Mouse (Mus musculus) thymus, adult 18-20 months (tissue): ENCODE measurements around the gene Pth2.

Experiments used
- DNase-seq, 2 experiments: peaks; one replicate each; pipeline ENCODE4 v3.0.0; 2022; ENCODE audit warnings: mixed read lengths in 2 of 2

The Pth2 gene

GRCm38 (mm10) chr7:45198961-45199360, 18.2 kb downstream of the Pth2 start:
- DNase-seq = no peak

GRCm38 (mm10) chr7:45202654-45203053, 21.9 kb downstream of the Pth2 start:
- no peak for DNase-seq

DNA sequence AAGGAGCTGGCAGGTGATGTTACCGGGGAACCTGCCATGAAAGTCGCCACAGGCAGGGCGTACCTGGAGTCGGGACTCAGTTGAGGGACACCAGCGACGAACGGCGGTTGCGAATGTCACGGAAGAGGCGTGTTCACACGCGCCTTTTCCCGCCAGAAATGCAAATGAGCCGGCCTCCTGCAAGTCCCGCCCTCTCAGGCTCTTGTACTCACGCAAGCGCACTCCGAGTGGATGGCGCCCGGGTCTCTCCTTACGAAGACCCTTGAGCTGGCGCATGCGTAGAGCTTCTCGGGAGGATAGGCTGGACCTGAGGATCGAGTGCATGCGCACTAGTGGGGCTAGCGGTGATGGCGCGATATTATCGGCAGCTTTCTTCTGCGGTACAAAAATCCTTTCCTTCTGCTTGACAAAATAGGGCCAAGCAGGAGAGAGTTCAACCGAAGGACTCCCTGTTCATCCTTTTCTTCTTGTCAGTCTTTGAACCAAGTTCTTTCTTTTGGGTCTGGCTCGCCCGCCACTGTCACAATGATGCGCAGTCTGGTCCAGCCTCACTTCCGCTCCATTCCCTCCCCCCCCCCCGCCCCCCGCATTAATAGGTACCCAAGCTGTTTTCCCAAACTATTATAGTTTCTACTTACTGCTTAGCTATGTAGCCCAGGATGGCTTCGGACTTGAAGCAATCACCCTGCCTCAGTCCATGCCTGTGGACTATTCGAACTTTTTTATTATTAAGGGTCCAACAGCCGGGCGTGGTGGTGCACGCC, 23.8 kb downstream of the Pth2 start, which contains the start of gene Ccdc155:
Gene Ccdc155, minus strand, starts transcription at position 513 of the 764 bp plus-strand sequence.
- peak; percentile 91 to 95 for DNase-seq

- no peak for DNase-seq
Measured at GRCm38 (mm10) chr7:45208260-45208659, 27.5 kb downstream of the Pth2 start.

GRCm38 (mm10) chr7:45211070-45211469, 30.3 kb downstream of the Pth2 start:
- no peak for DNase-seq

- DNase-seq = no peak
Measured at GRCm38 (mm10) chr7:45211851-45212251, 31.1 kb downstream of the Pth2 start, which contains the start of gene Dkkl1. Dkkl1 (minus strand) TSS chr7:45212147.

DNA sequence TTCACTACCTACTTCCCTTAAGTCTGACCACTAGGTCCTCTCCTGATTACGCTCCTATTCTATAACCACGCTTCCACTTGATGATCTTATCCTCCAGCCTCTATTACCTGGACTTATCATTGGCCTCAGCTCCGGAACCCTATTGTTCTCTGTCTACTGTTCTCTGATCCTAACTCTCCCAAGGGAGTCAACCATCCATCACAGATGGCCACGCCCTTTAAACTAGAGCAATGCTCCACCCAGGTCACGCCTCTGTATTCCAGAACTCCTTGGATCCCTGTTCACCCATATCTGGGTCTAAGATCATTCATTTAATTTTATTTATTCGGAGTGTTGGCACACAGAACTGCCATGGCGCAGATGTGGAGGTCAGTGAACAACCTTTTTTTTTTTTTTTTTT, 31.6 kb downstream of the Pth2 start:
- no peak for DNase-seq

- DNase-seq = no peak
Measured at GRCm38 (mm10) chr7:45213708-45214107, 32.9 kb downstream of the Pth2 start.

GRCm38 (mm10) chr7:45215673-45216441, 35.1 kb downstream of the Pth2 start, which contains the start of gene Tead2:
Tead2 (plus strand) TSS chr7:45215753.
- DNase-seq = no peak

DNA sequence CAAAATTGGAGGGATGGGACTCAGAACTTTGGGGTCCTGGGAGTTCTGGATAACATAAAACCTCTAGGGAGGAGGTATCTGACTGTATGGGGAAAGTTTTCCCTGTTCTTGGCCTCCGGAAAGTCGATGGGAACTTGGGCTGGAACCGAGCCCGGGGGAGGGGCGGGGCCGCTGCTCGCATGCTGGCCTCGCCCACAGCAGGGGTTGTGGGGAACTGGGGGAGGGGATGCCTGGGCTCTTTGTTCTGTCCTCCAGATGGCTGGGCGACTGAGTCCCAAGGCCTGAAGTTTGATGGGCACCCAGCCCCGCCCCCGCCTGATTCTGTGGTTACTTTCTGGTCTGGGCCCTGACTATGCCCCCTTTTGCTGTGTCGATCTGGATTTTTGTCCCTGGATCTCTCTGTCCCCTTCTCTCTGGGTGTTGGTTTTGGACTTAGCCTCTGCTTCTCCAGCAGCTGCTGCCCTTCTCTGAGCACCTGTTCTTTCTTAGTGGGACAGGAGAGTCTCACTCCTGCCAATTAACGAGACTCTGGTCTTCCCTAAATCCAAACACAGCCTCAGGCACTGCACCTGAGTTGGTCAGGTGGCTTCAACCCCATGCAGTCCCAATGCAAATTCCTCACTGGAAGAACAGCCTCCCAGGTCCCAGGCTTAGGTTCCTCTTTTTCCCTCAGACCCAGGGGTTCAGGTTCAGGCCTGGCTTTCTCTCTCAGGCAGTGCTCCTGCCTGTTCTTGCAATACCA, 35.8 kb downstream of the Pth2 start:
- DNase-seq = no peak

DNA sequence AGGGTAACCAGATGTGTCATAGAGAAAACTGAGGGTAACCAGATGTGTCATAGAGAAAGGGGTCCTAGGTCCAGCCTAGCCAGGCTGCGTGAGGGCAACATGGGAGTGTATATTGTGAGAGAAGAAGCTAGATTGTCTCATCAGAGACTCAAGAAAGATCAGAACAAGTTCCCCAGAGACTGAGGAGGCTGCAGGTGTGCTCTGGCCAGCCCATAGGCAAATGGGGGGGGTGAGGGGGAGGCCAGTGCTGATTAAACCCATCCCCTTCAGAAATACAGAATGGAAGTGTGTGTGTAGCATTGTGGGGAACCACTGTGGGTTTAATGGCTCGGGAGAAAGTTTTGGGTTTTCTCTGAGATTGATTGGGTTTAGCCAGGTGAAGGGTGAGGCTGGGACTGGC, 40.9 kb downstream of the Pth2 start:
- no peak for DNase-seq

GRCm38 (mm10) chr7:45224826-45225225, 44.0 kb downstream of the Pth2 start:
- DNase-seq = no peak

GRCm38 (mm10) chr7:45226421-45226820, 45.6 kb downstream of the Pth2 start:
- no peak for DNase-seq

DNA sequence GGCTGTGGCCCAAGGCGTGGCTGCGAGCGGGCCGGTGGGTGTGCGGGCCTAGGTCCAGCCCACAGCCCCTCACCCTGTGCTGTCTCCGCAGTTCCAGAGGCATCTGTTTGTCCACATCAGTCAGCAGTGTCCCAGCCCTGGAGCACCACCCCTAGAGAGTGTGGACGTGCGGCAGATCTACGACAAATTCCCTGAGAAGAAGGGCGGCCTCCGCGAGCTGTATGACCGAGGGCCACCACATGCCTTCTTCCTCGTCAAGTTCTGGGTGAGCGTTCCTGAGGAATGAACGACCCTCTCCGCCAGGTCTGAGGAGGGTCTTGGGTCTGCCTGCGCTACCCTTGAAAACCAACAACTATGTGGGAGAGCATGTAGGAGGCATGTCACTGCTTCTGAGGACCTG, 47.8 kb downstream of the Pth2 start:
- no peak for DNase-seq

GRCm38 (mm10) chr7:45229046-45229445, 48.3 kb downstream of the Pth2 start:
- DNase-seq = no peak

GRCm38 (mm10) chr7:45229459-45230203, 48.8 kb downstream of the Pth2 start:
- no peak for DNase-seq

DNA sequence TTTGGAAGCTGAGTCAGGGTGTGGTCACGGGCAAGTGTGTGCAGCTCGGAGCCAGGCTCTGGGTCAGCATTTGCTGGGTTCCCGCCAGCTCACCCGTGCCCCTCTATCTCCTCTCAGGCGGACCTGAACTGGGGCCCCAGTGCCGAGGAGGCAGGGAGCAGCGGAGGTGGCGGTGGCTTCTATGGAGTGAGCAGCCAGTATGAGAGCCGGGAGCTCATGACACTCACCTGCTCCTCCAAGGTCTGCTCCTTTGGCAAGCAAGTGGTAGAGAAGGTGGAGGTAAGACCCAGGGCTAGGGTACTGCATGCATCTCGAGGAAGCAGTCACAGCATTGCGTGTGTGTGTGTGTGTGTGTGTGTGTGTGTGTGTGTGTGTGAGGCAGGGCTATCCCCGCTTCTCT, 50.4 kb downstream of the Pth2 start:
- DNase-seq = no peak
